Mouse (Mus musculus): ENCODE measurements around the gene Atp6v1e2. TPM values are rescaled to one million over a fixed set of nuclear protein-coding genes. Genes with fewer than 3 reads are reported as not detected.
A peak's percentile ranks its signal among the peaks of the same experiment; 100 is the strongest.

Gene Atp6v1e2
- total RNA-seq, 2 experiments from 2014 or later: not detected

- DNase-seq: no peak
- intact Hi-C loops (cut with DNase I): loop anchor here (5.0 kb wide), 1 partner anchor 73 kb away; no protein-coding TSS in a partner anchor
Measured at GRCm38 (mm10) chr17:86924679-86925078, 23.0 kb downstream of the Atp6v1e2 start.

DNA sequence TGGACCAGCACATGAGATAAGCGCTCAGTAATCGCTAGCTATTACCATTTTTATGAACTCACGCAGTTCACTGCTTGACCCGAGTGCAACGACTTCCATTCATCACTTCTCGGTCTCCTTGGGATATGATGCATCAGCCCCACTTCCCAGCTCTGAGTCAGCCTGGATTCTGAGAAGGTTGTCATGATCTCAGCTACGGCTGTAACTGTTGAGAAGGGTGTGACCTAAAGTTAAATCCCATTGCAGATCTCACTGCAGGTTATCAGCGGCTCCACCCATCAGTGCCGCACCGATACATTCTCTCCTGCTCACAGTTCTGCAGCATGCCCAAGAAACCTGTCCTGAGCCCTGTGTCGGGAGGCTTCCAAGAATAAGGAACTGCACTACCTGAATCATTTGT, 28.0 kb downstream of the Atp6v1e2 start:
- intact Hi-C loops (cut with DNase I): loop anchor here (2.0 to 5.0 kb wide), 3 partner anchors 78 to 328 kb away; no protein-coding TSS in a partner anchor
- DNase-seq: no peak

DNA sequence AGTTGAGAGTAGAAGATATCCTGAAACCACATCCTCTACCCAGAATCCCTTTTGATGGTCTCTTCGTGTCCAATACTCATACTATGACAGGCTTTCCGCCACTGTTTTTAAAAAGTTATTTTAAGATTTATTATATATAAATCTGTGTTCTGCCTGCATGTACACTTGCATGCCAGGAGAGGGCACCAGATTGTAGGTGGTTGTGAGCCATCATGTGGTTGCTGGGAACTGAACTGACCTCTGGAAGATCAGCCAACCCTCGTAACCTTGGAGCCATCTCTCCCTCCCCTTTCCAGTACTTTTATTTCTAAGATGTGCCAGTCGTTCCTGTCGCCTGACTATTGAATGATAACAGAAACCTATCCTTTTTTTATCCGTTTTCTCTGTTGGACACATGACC, 28.9 kb downstream of the Atp6v1e2 start:
- intact Hi-C loops (cut with DNase I): loop anchor here (2.0 to 5.0 kb wide), 2 partner anchors 126 to 329 kb away; no protein-coding TSS in a partner anchor
- DNase-seq: peak in 1 of 2 experiments; percentile 33

- no peak for DNase-seq
- intact Hi-C loops (cut with DNase I): loop anchor here (5.0 kb wide), 1 partner anchor 330 kb away; no protein-coding TSS in a partner anchor
Measured at GRCm38 (mm10) chr17:86917048-86917447, 30.6 kb downstream of the Atp6v1e2 start, which contains the start of gene Tmem247. Gene Tmem247 (plus strand): TSS chr17:86917348.

GRCm38 (mm10) chr17:86915540-86915939, 32.2 kb downstream of the Atp6v1e2 start:
- no peak for DNase-seq
- intact Hi-C loops (cut with DNase I): loop anchor here (5.0 kb wide), 1 partner anchor 332 kb away; no protein-coding TSS in a partner anchor

- intact Hi-C loops (cut with DNase I): no loop called here
- DNase-seq: no peak
Measured at GRCm38 (mm10) chr17:86913003-86913607, 34.6 kb downstream of the Atp6v1e2 start.

- no peak for DNase-seq
- intact Hi-C loops (cut with DNase I): no loop called here
Measured at GRCm38 (mm10) chr17:86911261-86911660, 36.4 kb downstream of the Atp6v1e2 start.

DNA sequence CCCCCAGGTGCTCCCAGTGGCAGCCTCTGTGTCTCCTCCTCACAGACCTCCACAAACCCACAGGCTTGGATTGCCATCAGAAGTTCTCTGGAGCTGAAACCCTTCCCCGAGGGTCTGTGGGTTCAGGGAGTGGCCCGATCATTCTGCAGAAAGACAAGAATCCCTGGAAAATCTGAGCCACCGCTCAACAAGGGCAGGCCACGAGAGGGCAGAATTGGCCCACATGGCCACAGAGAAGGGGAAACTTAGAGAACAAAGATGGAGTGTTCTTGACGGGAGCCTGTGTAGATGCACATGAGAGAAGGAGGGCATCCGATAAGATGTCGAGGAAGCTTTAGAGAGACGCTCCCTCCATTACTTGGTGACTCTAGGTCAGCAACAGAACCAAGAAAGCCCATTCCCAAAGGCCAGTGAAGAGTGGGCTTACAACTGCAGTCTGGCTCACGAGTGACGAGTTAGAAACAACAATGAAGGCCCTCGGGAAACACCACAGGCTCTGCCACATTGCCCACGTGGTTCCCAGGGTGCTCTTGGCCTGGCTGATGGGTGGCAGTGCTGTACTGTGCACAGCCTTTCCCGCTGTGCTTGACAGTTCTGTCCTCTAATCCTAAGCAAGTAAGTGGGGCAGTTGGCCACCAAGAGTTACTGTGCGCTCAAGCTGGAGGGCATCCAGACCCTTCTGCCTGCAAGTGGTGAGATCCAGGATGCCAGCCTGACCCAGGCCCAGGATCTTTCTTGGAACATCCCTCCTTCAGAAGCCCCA, 37.8 kb downstream of the Atp6v1e2 start:
- no peak for DNase-seq
- intact Hi-C loops (cut with DNase I): loop anchor here (5.0 kb wide), 1 partner anchor 748 kb away; no protein-coding TSS in a partner anchor

- no peak for DNase-seq
- intact Hi-C loops (cut with DNase I): loop anchor here (5.0 kb wide), 1 partner anchor 746 kb away; no protein-coding TSS in a partner anchor
Measured at GRCm38 (mm10) chr17:86908316-86908715, 39.4 kb downstream of the Atp6v1e2 start.

DNA sequence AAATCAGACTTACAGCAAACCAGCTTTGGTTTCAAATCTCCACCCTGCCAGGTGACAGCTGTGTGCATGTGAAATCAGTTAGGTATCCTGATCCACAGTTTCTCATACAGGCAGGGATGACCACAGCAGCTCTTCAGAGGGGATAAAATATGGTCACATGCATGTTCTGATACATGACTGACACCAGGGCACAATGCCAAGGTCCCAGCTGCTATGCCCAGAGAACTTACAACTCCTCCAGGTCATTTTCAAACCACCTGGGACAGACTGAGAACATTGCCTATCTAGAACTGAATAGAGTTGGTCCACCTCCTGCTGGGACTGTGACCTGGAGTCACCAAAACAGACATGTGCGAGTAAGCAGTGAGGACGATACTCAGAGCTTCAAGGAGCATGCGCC, 40.6 kb downstream of the Atp6v1e2 start:
- no peak for DNase-seq
- intact Hi-C loops (cut with DNase I): loop anchor here (5.0 kb wide), 1 partner anchor 745 kb away; no protein-coding TSS in a partner anchor

- DNase-seq: no peak
Measured at GRCm38 (mm10) chr17:86906601-86907000, 41.1 kb downstream of the Atp6v1e2 start.

DNA sequence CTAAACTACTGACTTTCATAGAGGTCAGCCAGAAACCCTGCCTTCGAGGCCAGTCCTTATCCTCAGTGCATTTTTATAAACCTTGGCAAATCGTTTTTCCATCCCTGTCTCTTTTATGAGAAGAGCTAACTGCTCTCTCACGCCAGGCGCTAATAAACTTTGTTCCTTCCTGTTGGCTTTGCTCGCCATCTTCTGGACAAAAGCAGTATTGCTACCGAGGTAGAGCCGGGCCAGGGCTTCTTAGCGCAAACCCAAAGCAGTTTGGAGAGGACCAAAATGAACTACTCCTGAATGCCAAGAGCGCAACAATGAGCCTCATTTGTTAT, 41.6 kb downstream of the Atp6v1e2 start:
- peak; percentile 64 to 78 for DNase-seq

More at GRCm38 (mm10) chr17:86906601-86907000, 41.1 kb downstream of the Atp6v1e2 start:
- intact Hi-C loops (cut with DNase I): loop anchor here (1.0 to 5.0 kb wide), 2 partner anchors 424 to 744 kb away; no protein-coding TSS in a partner anchor

GRCm38 (mm10) chr17:86905297-86906135, 42.2 kb downstream of the Atp6v1e2 start:
- no peak for DNase-seq
- intact Hi-C loops (cut with DNase I): loop anchor here (1.0 to 5.0 kb wide), 2 partner anchors 423 to 743 kb away; no protein-coding TSS in a partner anchor

More for the DNA sequence above, 41.6 kb downstream of the Atp6v1e2 start:
- intact Hi-C loops (cut with DNase I): loop anchor here (1.0 to 5.0 kb wide), 2 partner anchors 424 to 744 kb away; no protein-coding TSS in a partner anchor

DNA sequence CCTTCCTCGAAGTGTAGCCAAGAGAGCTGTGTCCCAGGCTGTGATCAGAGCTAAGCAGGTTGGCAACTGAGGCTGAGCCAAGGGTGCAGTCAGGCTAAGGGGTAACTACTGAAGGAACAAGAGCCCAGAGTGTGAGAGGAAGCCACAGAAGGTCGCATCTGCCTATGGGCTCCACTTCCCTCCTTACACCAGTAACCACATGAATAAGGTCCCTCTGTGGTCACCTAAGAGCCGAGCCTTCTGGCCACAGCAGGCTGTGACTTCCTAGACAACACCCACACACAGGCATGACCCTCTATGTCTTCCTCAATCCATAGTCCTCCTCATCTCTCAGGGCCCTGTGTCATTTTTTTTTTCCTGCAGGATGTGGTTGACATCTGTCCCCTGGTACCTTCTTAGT, 43.5 kb downstream of the Atp6v1e2 start:
- no peak for DNase-seq
- intact Hi-C loops (cut with DNase I): no loop called here

DNA sequence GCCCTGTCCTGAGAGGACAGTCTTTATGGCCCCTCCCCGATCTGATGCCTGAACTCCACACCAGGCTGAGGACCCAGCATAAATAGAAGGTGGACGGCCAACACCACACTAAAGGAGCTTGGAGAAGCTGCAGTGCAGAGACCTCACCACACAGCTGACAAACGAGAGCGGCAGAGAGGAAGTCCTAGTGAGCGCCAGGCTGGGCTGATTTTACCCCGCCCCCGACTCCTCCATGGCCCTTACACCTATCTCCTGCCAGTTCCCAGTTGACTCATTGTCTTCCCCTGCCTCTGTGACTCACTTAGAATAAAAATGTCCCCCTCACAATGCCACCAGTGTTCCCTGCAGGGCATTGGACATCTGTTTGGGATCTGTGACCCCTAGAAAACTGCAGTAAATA, 44.1 kb downstream of the Atp6v1e2 start:
- DNase-seq: no peak
- intact Hi-C loops (cut with DNase I): no loop called here

DNA sequence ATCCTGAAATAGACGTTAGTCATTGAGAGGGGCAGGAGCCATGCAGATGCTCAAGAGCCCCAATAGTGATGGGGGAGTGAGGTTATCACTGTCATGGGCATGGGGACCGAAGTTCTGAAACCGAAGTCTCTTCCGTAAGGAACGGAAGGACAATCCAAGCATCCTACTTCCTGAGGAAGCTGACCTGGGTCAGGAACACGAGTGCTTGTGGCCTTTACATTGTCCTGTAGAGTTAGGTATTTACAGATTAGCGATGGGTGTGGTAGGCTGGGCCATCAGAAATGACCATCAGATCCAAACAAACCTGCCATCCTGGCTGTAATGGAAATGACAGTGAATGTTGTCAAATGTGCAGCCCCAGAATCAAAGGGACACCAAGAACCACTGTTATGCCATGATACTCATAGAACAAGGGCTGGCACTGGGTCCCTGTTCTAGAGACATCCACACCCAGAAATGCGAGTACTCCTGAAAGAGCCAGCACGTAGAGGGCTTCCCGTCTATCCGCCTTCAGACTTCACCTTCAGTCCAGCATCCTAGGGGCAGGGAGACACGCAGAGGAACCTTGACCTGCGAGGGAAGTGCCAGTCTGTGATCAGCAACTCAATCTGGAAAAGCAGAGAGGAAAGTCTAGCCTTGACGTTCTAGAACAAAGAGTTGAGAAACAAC, 45.2 kb downstream of the Atp6v1e2 start:
- intact Hi-C loops (cut with DNase I): no loop called here
- no peak for DNase-seq

DNA sequence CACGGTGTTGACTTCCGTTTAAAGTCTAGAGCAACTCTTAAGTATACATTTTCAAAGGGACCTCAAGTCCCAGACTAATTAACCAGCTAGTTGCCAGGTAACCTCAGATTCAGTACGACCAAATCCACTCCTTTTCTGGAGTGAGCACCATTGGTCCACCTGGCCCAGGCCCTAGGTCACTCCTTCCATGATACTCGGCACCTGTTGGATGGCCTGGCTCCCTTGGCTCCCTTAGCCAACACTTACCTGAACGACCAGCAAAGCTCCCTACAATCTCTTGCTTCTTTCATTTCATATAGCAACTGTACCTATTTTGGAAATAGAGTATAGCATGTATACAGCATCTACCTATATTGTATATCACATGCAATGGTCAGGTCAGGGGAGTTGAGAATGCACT, 47.1 kb downstream of the Atp6v1e2 start:
- intact Hi-C loops (cut with DNase I): no loop called here

DNA sequence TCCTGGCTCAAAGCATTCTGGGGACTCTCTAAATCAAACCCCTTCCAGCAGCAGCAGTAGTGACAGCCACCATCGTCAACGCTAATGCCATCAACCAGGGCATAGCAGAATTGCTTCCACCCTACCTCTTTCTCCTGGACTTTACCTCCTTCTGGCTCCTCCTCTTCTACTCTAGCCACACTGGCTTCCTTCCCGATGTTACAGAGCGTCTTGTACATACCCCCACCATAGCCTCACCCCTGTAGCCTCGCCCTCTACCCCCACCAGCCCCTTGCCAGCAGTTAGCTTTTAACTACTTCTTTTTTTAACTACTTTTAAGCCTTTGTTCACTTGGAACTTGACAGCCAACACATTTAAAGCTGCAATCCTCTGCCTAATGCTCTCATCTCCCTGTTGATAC, 47.9 kb downstream of the Atp6v1e2 start:
- DNase-seq: no peak
- intact Hi-C loops (cut with DNase I): loop anchor here (5.0 kb wide), 1 partner anchor 58 kb away; no protein-coding TSS in a partner anchor

More for the DNA sequence above, 47.1 kb downstream of the Atp6v1e2 start:
- no peak for DNase-seq

GRCm38 (mm10) chr17:86897486-86898165, 50.1 kb downstream of the Atp6v1e2 start:
- DNase-seq: no peak
- intact Hi-C loops (cut with DNase I): loop anchor here (5.0 kb wide), 1 partner anchor 55 kb away; no protein-coding TSS in a partner anchor
